Mouse (Mus musculus) intestine, embryonic 14.5 days (tissue): ENCODE data around the gene Glt6d1. TPM values are rescaled to one million over a fixed set of nuclear protein-coding genes. Genes with fewer than 3 reads are reported as not detected.
"Not testable (repeated sequence)": the region's sequence is repeated elsewhere in the genome, so short reads cannot be mapped to it uniquely, and the experiment has no call there.

Experiments
- ATAC-seq: fragments of 200-750 bp; cut with Nextera tagmentation; replicated peaks from 2 replicates; pipeline ENCODE4 v1.8.0; 2017; ENCODE audit warnings: low read depth, moderate number of reproducible peaks, moderate TSS enrichment, moderate library complexity; ENCODE audit not compliant: low FRiP score, low TSS enrichment
- DNase-seq: peaks from one replicate; pipeline ENCODE4 v3.0.0-alpha.2; 2018; ENCODE audit warnings: low spot score
- H3K27ac ChIP-seq: fragments of 300-500 bp; sonication (generic); 2 replicates; pipeline ENCODE4 v1.5.1; 2014; ENCODE audit warnings: low read depth, mild to moderate bottlenecking, control low read depth
- H3K27me3 ChIP-seq: fragments of 300-500 bp; sonication (generic); replicated peaks from 2 replicates; pipeline ENCODE4 v1.6.1; 2014; ENCODE audit warnings: low read length, control low read depth; ENCODE audit not compliant: control insufficient read depth, insufficient read depth
- H3K36me3 ChIP-seq: fragments of 300-500 bp; sonication (generic); 2 replicates; pipeline ENCODE4 v1.6.1; 2014; ENCODE audit warnings: low read length, control low read depth; ENCODE audit not compliant: control insufficient read depth, insufficient read depth
- H3K4me1 ChIP-seq: fragments of 300-500 bp; sonication (generic); replicated peaks from 2 replicates; pipeline ENCODE4 v1.6.1; 2014; ENCODE audit warnings: low read length, control low read depth, mixed read lengths; ENCODE audit not compliant: control insufficient read depth, insufficient read depth
- H3K4me2 ChIP-seq: fragments of 300-500 bp; sonication (generic); 2 replicates; pipeline ENCODE4 v1.6.1; 2014; ENCODE audit warnings: low read length
- H3K4me3 ChIP-seq: fragments of 300-500 bp; sonication (generic); 2 replicates; pipeline ENCODE4 v1.5.1; 2014; ENCODE audit warnings: low read depth, low read length, control low read depth, mixed read lengths
- H3K9ac ChIP-seq: fragments of 300-500 bp; sonication (generic); 2 replicates; pipeline ENCODE4 v1.6.1; 2014; ENCODE audit warnings: mild to moderate bottlenecking, low read length
- H3K9me3 ChIP-seq: fragments of 300-500 bp; sonication (generic); 2 replicates; pipeline ENCODE4 v1.6.1; 2016; ENCODE audit warnings: low read length, control low read depth; ENCODE audit not compliant: control insufficient read depth
- WGBS: fragments of 180-500 bp; shearing (Covaris S2); extraction: QIAGEN DNeasy Blood & Tissue Kit; methylation state at CpG from one replicate; pipeline ENCODE4 v1.1.7; 2014; 5-methylcytosine and 5-hydroxymethylcytosine counted together
- polyA plus RNA-seq: library from polyadenylated mRNA; unstranded; fragments of >200 nt; fragmentation: Nextera tagmentation; extraction: Ambion mirVana; gene quantifications from 2 replicates; pipeline ENCODE4 v1.2.1, GENCODE M21; 2014

The Glt6d1 gene
- polyA plus RNA-seq: not detected in 2 replicates

DNA sequence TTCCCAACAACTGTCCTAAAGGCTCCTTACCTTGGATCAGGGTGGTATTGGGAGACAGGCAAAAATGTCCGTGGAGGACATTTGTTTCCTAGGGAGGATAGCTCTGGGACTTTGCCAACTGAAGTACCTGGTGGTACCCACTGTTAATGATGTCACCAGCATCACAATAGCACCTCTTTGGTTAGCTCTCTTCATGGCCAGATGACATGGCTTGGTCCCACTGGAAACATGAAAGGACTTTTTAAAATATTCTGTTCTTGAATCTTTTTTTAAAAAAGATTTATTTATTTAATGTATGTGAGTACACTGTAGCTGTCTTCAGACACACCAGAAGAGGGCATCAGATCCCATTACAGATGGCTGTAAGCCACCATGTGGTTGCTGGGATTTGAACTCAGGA is at the start of gene Glt6d1:
Glt6d1 (minus strand) TSS at position 101 of the 400 bp plus-strand sequence.
- not testable (repeated sequence) for DNase-seq, H3K4me2 ChIP-seq, H3K36me3 ChIP-seq, H3K9ac ChIP-seq, H3K4me3 ChIP-seq, H3K4me1 ChIP-seq, H3K27ac ChIP-seq, H3K27me3 ChIP-seq, H3K9me3 ChIP-seq, ATAC-seq
- 83% methylated on average over 1 of the region's 1 CpGs for WGBS

DNA sequence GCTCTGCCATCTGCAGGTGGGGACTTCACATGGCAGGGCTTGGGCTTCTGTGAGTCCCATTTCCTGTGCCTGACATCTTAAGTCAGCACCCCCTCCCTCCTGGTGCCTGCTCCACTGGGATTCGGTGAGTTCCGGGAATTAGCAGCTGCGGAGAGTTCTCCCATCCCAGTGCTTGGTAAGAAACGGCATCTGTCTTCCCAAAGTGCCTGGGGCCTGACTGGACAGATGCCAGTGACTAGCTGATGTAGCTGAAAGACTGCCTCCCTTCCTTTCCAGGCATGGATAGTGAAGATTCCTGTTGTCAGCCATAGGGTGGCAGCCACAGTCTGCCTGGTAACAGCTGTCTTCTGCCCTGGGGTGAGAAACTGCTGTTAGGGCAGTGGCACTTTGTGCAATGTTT is 49.8 kb upstream of the Glt6d1 start:
- no peak for ATAC-seq
- 16% methylated on average over 4 of the region's 4 CpGs for WGBS
- Histone ChIP-seq H3K4me2 (no peak overlapping the region), H3K4me1 (peaks cover 8% of the 10 kb centered on the region; the same call in 1 of the 2 replicates), H3K36me3 (no peaks in the 10 kb centered on the region), H3K9me3 (no peaks in the 10 kb centered on the region), H3K27ac (no peak overlapping the region), H3K27me3 (peaks cover 26% of the 10 kb centered on the region), H3K4me3 (no peak overlapping the region), H3K9ac (no peak overlapping the region)
- DNase-seq: no peak

DNA sequence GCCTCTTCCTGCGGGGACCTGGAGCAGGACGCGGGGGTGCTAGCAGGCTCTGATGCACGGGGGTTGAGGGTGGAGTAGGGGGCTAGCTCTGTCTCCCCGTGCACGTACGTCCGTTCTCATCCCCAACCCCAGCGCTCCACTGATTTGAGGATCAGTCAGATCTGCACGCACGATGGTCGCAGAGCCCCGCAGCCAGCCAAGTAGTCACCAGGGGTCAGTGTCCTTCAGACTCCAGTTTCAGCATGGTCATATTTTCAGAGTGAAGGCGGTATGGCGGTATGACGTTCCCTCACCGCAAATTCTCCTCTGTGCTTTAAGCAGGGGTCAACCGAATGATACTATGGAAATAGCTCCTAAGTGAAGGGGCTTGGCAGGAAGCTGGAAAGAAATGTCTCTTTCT is 48.6 kb upstream of the Glt6d1 start:
- Histone ChIP-seq H3K9ac (no peak overlapping the region), H3K27ac (no peak overlapping the region), H3K9me3 (no peaks in the 10 kb centered on the region), H3K36me3 (no peaks in the 10 kb centered on the region), H3K4me1 (peaks cover 8% of the 10 kb centered on the region; the same call in 1 of the 2 replicates), H3K4me2 (peak overlapping the region; percentile 85), H3K27me3 (peaks cover 26% of the 10 kb centered on the region), H3K4me3 (peak overlapping the region; percentile 37; the same call in 1 of the 2 replicates)
- 4% methylated on average over 18 of the region's 18 CpGs for WGBS
- DNase-seq: peak; percentile 50
- no peak for ATAC-seq

DNA sequence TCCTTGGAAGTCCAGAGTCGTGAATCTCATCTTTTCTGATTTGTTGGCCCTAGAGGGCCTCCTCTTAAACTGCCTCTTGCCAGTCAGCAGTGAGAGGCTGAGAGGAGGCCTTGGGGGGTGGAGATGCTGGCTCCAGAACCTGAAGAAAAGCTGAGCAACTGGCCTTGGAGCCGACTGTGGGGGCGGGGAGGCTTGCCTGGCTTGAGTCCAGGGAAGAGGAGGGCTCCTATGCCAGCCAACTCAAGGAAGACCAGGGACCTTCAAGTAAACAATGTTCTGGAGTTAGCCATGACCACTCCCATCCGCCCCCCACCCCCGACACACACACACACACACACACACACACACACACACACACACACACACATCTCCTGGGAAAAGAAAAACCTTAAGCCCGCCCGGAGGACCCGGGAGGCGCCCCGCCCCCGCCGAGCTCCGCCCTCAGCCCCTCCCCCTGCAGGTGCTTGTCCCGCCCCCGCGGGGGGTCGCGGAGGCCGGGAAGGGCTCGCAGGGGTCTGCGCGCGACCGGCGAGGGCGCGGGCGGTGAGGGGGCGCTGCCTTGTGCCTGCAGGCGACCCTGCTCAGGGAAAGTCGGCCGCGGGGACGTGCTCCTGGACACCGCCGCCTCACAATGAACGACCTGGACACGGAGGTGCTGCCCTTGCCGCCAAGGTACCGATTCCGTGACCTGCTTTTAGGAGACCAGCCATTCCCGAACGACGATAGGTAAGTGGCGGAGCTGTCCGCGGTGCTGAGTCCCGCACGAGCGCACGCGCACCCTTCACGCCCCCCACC is 47.9 kb upstream of the Glt6d1 start, which contains the start of gene Kcnt1:
Kcnt1 (plus strand) TSS at position 398 of the 795 bp plus-strand sequence.
- no peak within 1 kb of the TSS for H3K9ac ChIP-seq
- ATAC-seq (no peak), DNase-seq (peak; percentile 79)
- H3K4me3 ChIP-seq: peak within 1 kb of the TSS; percentile 37
- no peaks in the 10 kb centered on the region for H3K36me3 ChIP-seq
- peaks cover 26% of the 10 kb centered on the region for H3K27me3 ChIP-seq
- no peak within 1 kb of the TSS for H3K27ac ChIP-seq
- 2% methylated on average over 47 of the region's 53 CpGs for WGBS
- H3K4me1 ChIP-seq: peaks cover 8% of the 10 kb centered on the region; the same call in 1 of the 2 replicates
- H3K4me2 ChIP-seq: peak within 1 kb of the TSS; percentile 85
- no peaks in the 10 kb centered on the region for H3K9me3 ChIP-seq

DNA sequence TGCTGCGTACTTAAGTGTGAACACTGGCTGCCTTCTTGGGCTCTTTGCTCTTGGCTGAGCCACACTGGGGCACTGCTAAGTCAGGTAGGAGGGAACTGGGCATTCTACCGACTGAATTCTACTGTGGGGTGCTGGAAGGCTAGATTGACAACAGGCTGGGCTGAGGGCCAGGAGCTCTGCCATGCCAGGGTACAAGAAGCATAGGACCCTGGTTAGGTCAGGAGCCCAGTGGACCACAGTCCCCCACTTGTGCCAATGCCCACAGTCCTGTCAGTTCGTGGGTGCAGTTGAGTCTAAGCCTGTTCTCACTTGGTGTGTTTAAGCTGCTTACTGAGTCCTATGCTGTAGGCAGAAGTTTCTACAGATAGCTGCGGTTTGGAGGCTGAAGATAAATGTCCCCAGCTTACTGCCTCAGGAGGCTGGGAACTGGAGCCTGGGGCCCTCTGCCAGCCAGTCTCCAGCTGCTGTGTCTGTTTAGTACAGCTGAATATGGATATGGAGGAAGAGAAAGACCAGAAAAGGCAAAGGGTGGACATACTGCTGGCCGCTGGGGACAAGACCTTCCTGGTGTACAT is 47.1 kb upstream of the Glt6d1 start:
- DNase-seq (no peak), ATAC-seq (no peak)
- no peak overlapping the region for H3K9ac ChIP-seq
- 47% methylated on average over 5 of the region's 5 CpGs for WGBS
- H3K4me1 ChIP-seq: peaks cover 8% of the 10 kb centered on the region; the same call in 1 of the 2 replicates
- H3K4me2 ChIP-seq: peak overlapping the region; percentile 85
- no peaks in the 10 kb centered on the region for H3K9me3 ChIP-seq
- no peak overlapping the region for H3K4me3 ChIP-seq
- H3K36me3 ChIP-seq: no peaks in the 10 kb centered on the region
- H3K27me3 ChIP-seq: peaks cover 26% of the 10 kb centered on the region
- no peak overlapping the region for H3K27ac ChIP-seq

DNA sequence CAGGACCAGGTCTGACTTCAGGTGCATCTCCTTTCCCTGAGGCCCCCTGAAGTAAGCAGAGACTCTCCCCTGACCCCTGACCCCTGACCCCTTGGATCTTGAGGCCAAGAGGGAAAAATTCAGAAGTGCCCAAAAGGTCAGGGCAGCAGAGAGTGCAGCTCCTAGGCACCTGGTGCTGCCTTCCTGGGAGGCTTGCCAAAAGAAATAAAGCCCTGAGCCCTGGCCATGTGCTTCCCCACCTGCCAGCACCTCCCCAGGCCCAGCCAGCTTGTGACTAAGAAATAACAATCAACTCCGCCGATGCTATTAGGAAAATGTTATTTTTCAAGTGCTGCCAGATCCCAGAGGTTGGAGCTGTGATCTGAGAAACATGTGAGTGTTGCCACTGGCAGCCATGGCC is 46.4 kb upstream of the Glt6d1 start:
- H3K4me1 ChIP-seq: peaks cover 8% of the 10 kb centered on the region; the same call in 1 of the 2 replicates
- H3K9ac ChIP-seq: no peak overlapping the region
- H3K4me3 ChIP-seq: no peak overlapping the region
- 89% methylated on average over 2 of the region's 2 CpGs for WGBS
- peaks cover 26% of the 10 kb centered on the region for H3K27me3 ChIP-seq
- no peak overlapping the region for H3K27ac ChIP-seq
- no peaks in the 10 kb centered on the region for H3K9me3 ChIP-seq
- no peak for DNase-seq
- no peak for ATAC-seq
- H3K36me3 ChIP-seq: no peaks in the 10 kb centered on the region
- H3K4me2 ChIP-seq: no peak overlapping the region

DNA sequence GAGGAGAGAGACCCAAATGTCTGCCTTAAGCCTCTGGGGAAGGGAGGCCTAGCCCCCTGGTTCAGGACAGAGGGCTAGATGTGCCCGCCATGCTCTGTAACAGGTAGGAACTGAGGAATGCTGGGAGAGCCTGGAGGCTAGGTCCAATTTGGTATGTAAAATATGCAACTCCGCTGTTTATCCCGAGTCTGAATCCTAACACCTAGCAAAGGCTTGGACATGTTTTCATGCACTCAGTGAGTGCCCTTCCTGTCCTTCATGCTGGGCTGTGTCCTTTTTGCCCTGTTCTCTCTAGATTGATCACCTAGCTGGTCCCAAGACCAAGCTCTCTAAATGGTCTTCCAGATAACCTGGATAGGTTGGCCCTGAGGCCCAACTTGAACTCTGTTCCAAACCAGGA is 44.2 kb upstream of the Glt6d1 start:
- H3K27me3 ChIP-seq: peaks cover 20% of the 10 kb centered on the region
- peaks cover 8% of the 10 kb centered on the region; the same call in 1 of the 2 replicates for H3K4me1 ChIP-seq
- no peaks in the 10 kb centered on the region for H3K9me3 ChIP-seq
- WGBS: 75% methylated on average over 3 of the region's 3 CpGs
- H3K4me3 ChIP-seq: no peak overlapping the region
- H3K9ac ChIP-seq: no peak overlapping the region
- no peak overlapping the region for H3K4me2 ChIP-seq
- no peaks in the 10 kb centered on the region for H3K36me3 ChIP-seq
- no peak for DNase-seq
- no peak overlapping the region for H3K27ac ChIP-seq
- no peak for ATAC-seq

DNA sequence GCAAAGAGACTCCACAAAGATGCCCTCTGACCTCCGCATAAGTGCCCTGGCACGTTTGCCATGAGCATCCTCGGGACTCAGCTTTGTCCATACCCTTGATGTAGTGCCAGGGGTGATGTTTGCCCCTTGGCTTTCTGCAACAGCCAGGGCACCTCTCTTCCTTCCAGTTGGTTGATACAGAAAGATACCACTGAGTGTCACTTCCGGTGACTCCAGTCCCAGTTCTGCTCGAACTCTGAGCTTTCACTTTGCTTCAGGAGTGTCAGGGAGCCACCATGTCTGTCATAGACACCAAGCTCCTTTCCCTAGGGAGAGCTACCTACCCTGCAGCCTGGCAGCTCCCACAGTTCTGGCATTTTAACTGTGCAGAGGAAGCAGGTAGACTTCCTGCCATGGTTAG is 38.4 kb upstream of the Glt6d1 start:
- Histone ChIP-seq H3K4me3 (no peak overlapping the region), H3K9me3 (no peaks in the 10 kb centered on the region)
- WGBS: 70% methylated on average over 5 of the region's 5 CpGs

More for the DNA sequence above, 38.4 kb upstream of the Glt6d1 start:
- Histone ChIP-seq H3K36me3 (no peaks in the 10 kb centered on the region), H3K27me3 (no peaks in the 10 kb centered on the region), H3K9ac (no peak overlapping the region), H3K4me1 (no peaks in the 10 kb centered on the region), H3K27ac (no peak overlapping the region), H3K4me2 (no peak overlapping the region)
- ATAC-seq (no peak), DNase-seq (no peak)
